Mouse (Mus musculus): Measurements from ENCODE around the gene Pgrmc2. TPM values are rescaled to one million over a fixed set of nuclear protein-coding genes. Genes with fewer than 3 reads are reported as not detected.

Gene Pgrmc2
- polyA plus RNA-seq, 1 experiment from 2014 or later = 49.4 TPM

DNA sequence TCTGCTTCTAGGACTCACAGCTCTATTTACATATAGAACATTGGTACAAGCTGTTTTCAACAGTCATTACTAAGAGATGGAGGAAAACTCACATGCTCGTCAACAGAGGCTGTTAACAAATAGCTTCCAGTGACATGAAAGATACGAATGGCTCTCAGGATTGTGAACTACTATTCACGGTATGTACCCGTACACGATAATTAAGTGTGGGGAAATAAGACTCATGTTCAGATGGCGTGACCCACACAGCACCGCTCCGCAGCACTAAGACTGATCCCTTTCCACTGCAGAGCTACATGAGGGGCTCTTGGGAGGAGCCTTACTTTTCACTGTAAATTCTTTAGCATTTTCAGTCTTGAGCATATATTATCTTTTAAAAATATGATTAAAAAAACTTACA lies 7.5 kb downstream of the Pgrmc2 start:
- Histone ChIP-seq H3K27ac (no peak overlapping the region), H3K9ac (replicated peaks) (no peak overlapping the region), H3K36me3 (no peaks in the 10 kb centered on the region; the same call in 1 of the 2 replicates), H3K9me3 (no peaks in the 10 kb centered on the region), H3K27me3 (no peaks in the 10 kb centered on the region), H3K4me2 (no peak overlapping the region), H3K4me3 (replicated peaks) (no peak overlapping the region), H3K4me1 (replicated peaks) (no peaks in the 10 kb centered on the region)
- ATAC-seq (ENCODE audit: insufficient number of reproducible peaks, insufficient read depth, low FRiP score, low TSS enrichment, low read depth) = no peak
- WGBS = 79% methylated on average over 8 of the region's 8 CpGs

DNA sequence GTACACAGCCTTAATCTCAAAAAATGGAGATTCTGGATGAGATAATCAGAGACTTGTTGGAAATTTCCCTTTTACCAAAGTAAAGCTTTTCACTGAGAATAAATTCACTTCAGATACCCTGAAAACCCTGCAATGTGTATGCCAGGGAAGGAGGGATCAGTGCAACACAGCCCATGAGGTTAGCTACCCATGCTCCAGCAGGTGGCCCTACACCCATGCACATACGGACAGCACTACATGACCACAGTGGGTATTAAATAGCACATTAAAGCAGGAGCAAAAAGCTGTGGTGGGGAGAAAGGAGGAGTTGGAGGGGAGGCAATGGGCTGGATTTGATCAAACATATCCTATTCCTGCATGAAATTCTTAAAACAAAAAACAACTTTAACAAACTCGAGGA lies 12.3 kb downstream of the Pgrmc2 start:
- ATAC-seq (ENCODE audit: insufficient number of reproducible peaks, insufficient read depth, low FRiP score, low TSS enrichment, low read depth) = no peak
- 63% methylated on average over 2 of the region's 2 CpGs for WGBS

DNA sequence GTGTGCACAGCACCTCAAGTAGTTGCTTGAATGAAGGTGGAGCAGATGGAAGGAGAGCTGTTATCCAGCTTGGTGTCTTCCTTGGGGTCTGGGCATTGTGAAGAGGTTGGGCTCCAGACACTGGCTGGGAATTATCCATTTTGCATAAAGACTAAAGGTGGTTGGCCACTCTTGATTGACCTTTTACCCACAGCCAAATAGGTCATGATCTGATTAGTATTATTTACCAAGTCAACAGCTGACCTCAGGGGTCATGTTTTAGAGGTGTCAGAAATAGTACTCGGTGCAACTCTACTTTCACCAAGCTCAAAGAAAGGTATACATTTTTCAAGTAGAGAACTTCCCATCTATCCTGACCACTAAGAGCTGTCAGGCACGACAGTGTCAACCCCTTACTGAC lies 17.5 kb downstream of the Pgrmc2 start:
- no peak for ATAC-seq (ENCODE audit: insufficient number of reproducible peaks, insufficient read depth, low FRiP score, low TSS enrichment, low read depth)
- H3K9me3 ChIP-seq = no peaks in the 10 kb centered on the region
- peaks cover 64% of the 10 kb centered on the region for H3K36me3 ChIP-seq
- no peak overlapping the region for H3K4me2 ChIP-seq
- H3K4me3 ChIP-seq (replicated peaks) = no peak overlapping the region
- H3K27me3 ChIP-seq = no peaks in the 10 kb centered on the region
- no peaks in the 10 kb centered on the region for H3K4me1 ChIP-seq (replicated peaks)
- WGBS = 93% methylated on average over 2 of the region's 2 CpGs
- H3K9ac ChIP-seq (replicated peaks) = no peak overlapping the region
- no peak overlapping the region for H3K27ac ChIP-seq

More for the DNA sequence above, 12.3 kb downstream of the Pgrmc2 start:
- no peaks in the 10 kb centered on the region for H3K4me1 ChIP-seq (replicated peaks)
- H3K36me3 ChIP-seq = peaks cover 42% of the 10 kb centered on the region
- no peak overlapping the region for H3K27ac ChIP-seq
- H3K4me2 ChIP-seq = no peak overlapping the region
- H3K27me3 ChIP-seq = no peaks in the 10 kb centered on the region
- H3K9me3 ChIP-seq = no peaks in the 10 kb centered on the region
- no peak overlapping the region for H3K4me3 ChIP-seq (replicated peaks)
- H3K9ac ChIP-seq (replicated peaks) = no peak overlapping the region

GRCm38 (mm10) chr3:41062758-41063157 lies 20.1 kb downstream of the Pgrmc2 start:
- Histone ChIP-seq H3K4me3 (replicated peaks) (no peak overlapping the region), H3K36me3 (peaks cover 43% of the 10 kb centered on the region), H3K9ac (replicated peaks) (no peak overlapping the region), H3K9me3 (no peaks in the 10 kb centered on the region), H3K27ac (no peak overlapping the region), H3K4me2 (no peak overlapping the region), H3K27me3 (no peaks in the 10 kb centered on the region), H3K4me1 (replicated peaks) (no peaks in the 10 kb centered on the region)
- 90% methylated on average over 2 of the region's 2 CpGs for WGBS
- no peak for ATAC-seq (ENCODE audit: insufficient number of reproducible peaks, insufficient read depth, low FRiP score, low TSS enrichment, low read depth)

GRCm38 (mm10) chr3:41061831-41062565 lies 20.8 kb downstream of the Pgrmc2 start:
- 83% methylated on average over 3 of the region's 3 CpGs for WGBS
- Histone ChIP-seq H3K4me2 (no peak overlapping the region), H3K36me3 (peaks cover 36% of the 10 kb centered on the region), H3K9me3 (no peaks in the 10 kb centered on the region), H3K9ac (replicated peaks) (no peak overlapping the region), H3K27ac (no peak overlapping the region), H3K4me1 (replicated peaks) (no peaks in the 10 kb centered on the region), H3K4me3 (replicated peaks) (no peak overlapping the region), H3K27me3 (no peaks in the 10 kb centered on the region)
- ATAC-seq (ENCODE audit: insufficient number of reproducible peaks, insufficient read depth, low FRiP score, low TSS enrichment, low read depth) = no peak

- peaks cover 11% of the 10 kb centered on the region; the same call in 1 of the 2 replicates for H3K36me3 ChIP-seq
- peaks cover 6% of the 10 kb centered on the region for H3K9me3 ChIP-seq
- H3K9ac ChIP-seq (replicated peaks) = no peak overlapping the region
- no peaks in the 10 kb centered on the region for H3K27me3 ChIP-seq
- WGBS = 90% methylated on average over 3 of the region's 3 CpGs
- no peak overlapping the region for H3K4me3 ChIP-seq (replicated peaks)
- ATAC-seq (ENCODE audit: insufficient number of reproducible peaks, insufficient read depth, low FRiP score, low TSS enrichment, low read depth) = no peak
- H3K27ac ChIP-seq = no peak overlapping the region
- no peak overlapping the region for H3K4me2 ChIP-seq
- H3K4me1 ChIP-seq (replicated peaks) = no peaks in the 10 kb centered on the region
These were observed 23.6 kb downstream of the Pgrmc2 start for GRCm38 (mm10) chr3:41059249-41059648.

DNA sequence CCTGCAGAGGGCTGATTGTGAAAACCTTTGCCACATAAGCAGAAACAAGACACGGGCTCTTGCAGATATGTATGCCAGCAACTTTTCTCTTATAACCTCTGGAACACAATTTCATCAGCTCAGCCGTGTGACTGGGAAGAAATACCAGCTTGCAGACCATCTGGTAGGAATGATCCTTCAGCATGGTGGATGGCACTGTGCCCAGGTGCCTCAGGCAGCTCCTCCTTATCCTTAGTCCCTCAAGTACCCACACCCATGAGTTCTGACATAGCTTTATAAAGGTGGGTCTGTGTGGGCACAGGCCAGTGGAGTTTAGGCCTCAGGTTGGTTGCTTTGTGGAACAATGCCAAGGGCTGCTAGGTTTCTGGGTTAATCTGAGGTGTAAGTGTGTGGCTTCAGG lies 24.5 kb downstream of the Pgrmc2 start:
- 82% methylated on average over 2 of the region's 2 CpGs for WGBS
- H3K36me3 ChIP-seq = peaks cover 2% of the 10 kb centered on the region; the same call in 1 of the 2 replicates
- no peak for ATAC-seq (ENCODE audit: insufficient number of reproducible peaks, insufficient read depth, low FRiP score, low TSS enrichment, low read depth)
- no peak overlapping the region for H3K4me3 ChIP-seq (replicated peaks)
- no peak overlapping the region for H3K4me2 ChIP-seq
- H3K4me1 ChIP-seq (replicated peaks) = no peaks in the 10 kb centered on the region
- H3K9me3 ChIP-seq = peaks cover 6% of the 10 kb centered on the region
- no peak overlapping the region for H3K9ac ChIP-seq (replicated peaks)
- H3K27ac ChIP-seq = no peak overlapping the region
- H3K27me3 ChIP-seq = no peaks in the 10 kb centered on the region

DNA sequence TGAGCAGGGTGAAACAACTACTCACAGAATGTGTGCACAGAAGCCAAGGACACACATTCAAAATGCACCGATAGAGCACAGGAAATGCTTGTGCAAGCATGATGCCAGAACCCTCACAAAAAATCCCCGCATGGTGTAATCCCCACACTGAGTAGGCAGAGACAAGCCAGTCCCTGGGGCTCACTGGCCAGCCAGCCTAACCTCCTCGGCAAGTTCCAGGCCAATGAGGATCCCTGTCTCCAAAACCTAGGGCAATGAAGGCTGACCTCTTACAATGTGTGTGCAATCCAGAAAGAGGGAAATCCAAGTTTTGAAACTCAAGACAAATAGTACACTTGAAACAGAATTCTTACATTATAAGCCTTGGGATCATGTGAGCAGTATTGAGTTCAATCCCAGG lies 29.5 kb downstream of the Pgrmc2 start:
- WGBS = 91% methylated on average over 3 of the region's 3 CpGs
- Histone ChIP-seq H3K9me3 (peaks cover 6% of the 10 kb centered on the region), H3K27me3 (no peaks in the 10 kb centered on the region), H3K4me2 (no peak overlapping the region), H3K36me3 (no peaks in the 10 kb centered on the region), H3K9ac (replicated peaks) (no peak overlapping the region), H3K4me3 (replicated peaks) (no peak overlapping the region), H3K27ac (no peak overlapping the region), H3K4me1 (replicated peaks) (no peaks in the 10 kb centered on the region)
- no peak for ATAC-seq (ENCODE audit: insufficient number of reproducible peaks, insufficient read depth, low FRiP score, low TSS enrichment, low read depth)

GRCm38 (mm10) chr3:41047838-41048237 lies 35.0 kb downstream of the Pgrmc2 start:
- Histone ChIP-seq H3K9me3 (no peaks in the 10 kb centered on the region), H3K4me2 (no peak overlapping the region), H3K36me3 (no peaks in the 10 kb centered on the region), H3K27me3 (no peaks in the 10 kb centered on the region), H3K27ac (no peak overlapping the region), H3K4me3 (replicated peaks) (no peak overlapping the region), H3K9ac (replicated peaks) (no peak overlapping the region), H3K4me1 (replicated peaks) (no peaks in the 10 kb centered on the region)
- ATAC-seq (ENCODE audit: insufficient number of reproducible peaks, insufficient read depth, low FRiP score, low TSS enrichment, low read depth) = no peak
- 88% methylated on average over 6 of the region's 6 CpGs for WGBS

DNA sequence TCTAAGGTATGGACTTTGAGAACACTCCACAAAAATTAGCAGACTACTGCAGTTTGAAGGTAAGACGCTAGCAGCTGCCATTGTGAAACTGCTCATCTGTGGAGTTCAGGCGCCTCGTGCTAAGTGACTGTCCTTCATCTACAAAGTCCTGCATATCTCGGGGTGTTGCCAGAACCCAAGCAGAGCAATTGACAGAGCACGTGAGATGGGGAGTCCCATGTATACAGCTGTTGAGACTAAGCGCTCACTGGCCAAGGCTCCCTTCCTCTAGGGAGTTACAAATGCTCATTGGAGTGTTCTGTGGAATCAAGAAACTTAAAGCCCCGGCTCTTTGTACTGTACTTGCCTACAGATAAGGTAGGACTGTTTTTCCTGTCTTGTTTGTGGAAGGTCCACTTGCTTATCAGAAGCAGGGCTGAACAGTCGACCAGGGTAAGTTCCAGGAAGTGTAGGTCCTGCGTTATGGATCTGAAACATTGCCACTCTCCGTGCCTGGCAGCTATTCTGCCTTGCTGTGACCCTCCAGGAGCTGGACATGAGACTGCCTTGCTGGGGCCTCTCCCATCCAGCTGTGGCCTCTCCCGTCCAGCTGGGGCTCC lies 39.0 kb downstream of the Pgrmc2 start:
- no peaks in the 10 kb centered on the region for H3K9me3 ChIP-seq
- H3K4me1 ChIP-seq (replicated peaks) = no peaks in the 10 kb centered on the region
- no peaks in the 10 kb centered on the region for H3K27me3 ChIP-seq
- no peak overlapping the region for H3K9ac ChIP-seq (replicated peaks)
- H3K4me3 ChIP-seq (replicated peaks) = no peak overlapping the region
- no peak overlapping the region for H3K27ac ChIP-seq
- no peak for ATAC-seq (ENCODE audit: insufficient number of reproducible peaks, insufficient read depth, low FRiP score, low TSS enrichment, low read depth)
- WGBS = 73% methylated on average over 11 of the region's 11 CpGs
- no peak overlapping the region for H3K4me2 ChIP-seq
- no peaks in the 10 kb centered on the region for H3K36me3 ChIP-seq

- no peak overlapping the region for H3K27ac ChIP-seq
- 77% methylated on average over 4 of the region's 4 CpGs for WGBS
- H3K4me2 ChIP-seq = no peak overlapping the region
- no peaks in the 10 kb centered on the region for H3K36me3 ChIP-seq
- no peaks in the 10 kb centered on the region for H3K4me1 ChIP-seq (replicated peaks)
- no peaks in the 10 kb centered on the region for H3K27me3 ChIP-seq
- H3K9ac ChIP-seq (replicated peaks) = no peak overlapping the region
- no peaks in the 10 kb centered on the region for H3K9me3 ChIP-seq
- H3K4me3 ChIP-seq (replicated peaks) = no peak overlapping the region
- no peak for ATAC-seq (ENCODE audit: insufficient number of reproducible peaks, insufficient read depth, low FRiP score, low TSS enrichment, low read depth)
These were observed 40.5 kb downstream of the Pgrmc2 start for GRCm38 (mm10) chr3:41042195-41042938.

Data from limb, embryonic 12.5 days (tissue).